Mouse (Mus musculus): Measurements from ENCODE around the gene Actr1a.

Gene Actr1a

DNA sequence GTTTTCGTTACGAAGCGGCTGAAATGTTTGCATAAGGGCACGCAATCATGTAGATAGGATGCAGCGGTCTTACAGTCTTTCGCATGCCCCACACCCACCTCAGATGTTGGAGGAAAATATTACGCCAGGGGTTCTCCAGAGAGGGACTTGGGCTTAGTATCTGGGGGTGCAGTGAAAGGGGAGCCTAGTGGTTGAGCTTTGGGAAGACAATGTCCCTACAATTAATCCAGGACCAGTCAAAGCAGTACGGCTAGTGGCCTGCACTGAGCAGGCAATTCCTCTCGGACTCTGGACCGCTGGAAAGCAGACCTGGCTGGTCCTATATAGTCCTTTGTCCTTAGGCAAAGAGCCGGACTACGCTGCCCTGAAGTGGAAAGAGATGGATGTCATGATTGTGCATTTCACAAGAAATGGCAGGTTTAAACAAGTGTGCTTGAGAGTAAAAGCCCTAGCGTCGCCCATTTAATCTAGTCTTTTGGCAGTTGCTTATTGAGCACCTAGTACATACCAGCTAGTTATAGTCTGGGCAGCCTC lies 68.0 kb downstream of the Actr1a start:
- DNase-seq (ENCODE audit: low read depth) = no peak
